Mouse (Mus musculus) thymus, adult 2 months (tissue): ENCODE measurements around the gene Clns1a. TPM values are rescaled to one million over a fixed set of nuclear protein-coding genes. Genes with fewer than 3 reads are reported as not detected.

Source experiments
- DNase-seq: peaks from one replicate; pipeline ENCODE4 v3.0.0; 2021
- H3K27ac ChIP-seq: fragments of 200-500 bp; 2 replicates; pipeline ENCODE4 v1.5.1; 2012; ENCODE audit warnings: low read length, control low read depth; ENCODE audit not compliant: control insufficient read depth, insufficient read depth
- H3K27me3 ChIP-seq: fragments of 200-500 bp; 2 replicates; pipeline ENCODE4 v1.6.1; 2012; ENCODE audit warnings: mild to moderate bottlenecking, low read length, moderate library complexity, mixed read lengths; ENCODE audit not compliant: control insufficient read depth, insufficient read depth
- H3K36me3 ChIP-seq: fragments of 200-500 bp; 2 replicates; pipeline ENCODE4 v1.6.1; 2012; ENCODE audit warnings: mild to moderate bottlenecking, low read length, moderate library complexity; ENCODE audit not compliant: control insufficient read depth, insufficient read depth
- H3K4me1 ChIP-seq: fragments of 200-500 bp; replicated peaks from 2 replicates; pipeline ENCODE4 v1.6.1; 2012; ENCODE audit warnings: low read length; ENCODE audit not compliant: control insufficient read depth, insufficient read depth
- H3K4me3 ChIP-seq: fragments of 200-500 bp; 2 replicates; pipeline ENCODE4 v1.5.1; 2012; ENCODE audit warnings: mild to moderate bottlenecking, low read length, control low read depth, moderate library complexity; ENCODE audit not compliant: control insufficient read depth, insufficient read depth
- CTCF ChIP-seq: fragments of 200-500 bp; IDR thresholded peaks from 2 replicates; pipeline ENCODE4 v1.5.1; 2012; ENCODE audit warnings: mild to moderate bottlenecking, control low read depth, low read length, moderate library complexity, borderline replicate concordance; ENCODE audit not compliant: control insufficient read depth, poor library complexity, insufficient read depth; ENCODE audit errors: extremely low read depth
- POLR2A ChIP-seq: fragments of 200-500 bp; IDR thresholded peaks from 2 replicates; pipeline ENCODE4 v1.6.1; 2012; ENCODE audit warnings: mild to moderate bottlenecking, low read length, control low read depth, moderate library complexity; ENCODE audit not compliant: control insufficient read depth, poor library complexity, insufficient read depth; ENCODE audit errors: extremely low read depth
- WGBS: fragments of 180-500 bp; shearing (Covaris S2); methylation state at CpG from one replicate; pipeline ENCODE4 v1.1.7; 2018; 5-methylcytosine and 5-hydroxymethylcytosine counted together
- polyA plus RNA-seq: library from polyadenylated mRNA; depleted of rRNA; stranded (reverse); fragments of >200 nt; gene quantifications from 2 replicates; pipeline ENCODE4 v1.2.3, GENCODE M21; 2012

Gene Clns1a
- polyA plus RNA-seq, 1 experiment: 63.3 TPM

- H3K27me3 ChIP-seq: no peaks in the 10 kb centered on the region
- WGBS: 55% methylated on average over 6 of the region's 6 CpGs
- peaks cover 53% of the 10 kb centered on the region for H3K36me3 ChIP-seq
- no peak for TF ChIP-seq CTCF
- H3K27ac ChIP-seq: peak overlapping the region; percentile 98
- no peak overlapping the region for H3K4me3 ChIP-seq
- no peak for DNase-seq
- peaks cover 47% of the 10 kb centered on the region for H3K4me1 ChIP-seq
Observed at GRCm38 (mm10) chr7:97725401-97725800, 29.0 kb downstream of the Clns1a start.

- peaks cover 49% of the 10 kb centered on the region for H3K4me1 ChIP-seq
- H3K36me3 ChIP-seq: peaks cover 53% of the 10 kb centered on the region
- DNase-seq: no peak
- no peaks in the 10 kb centered on the region for H3K27me3 ChIP-seq
- TF ChIP-seq CTCF (no peak), POLR2A (no peak)
- 58% methylated on average over 7 of the region's 7 CpGs for WGBS
- peak overlapping the region; percentile 5; the same call in 1 of the 2 replicates for H3K4me3 ChIP-seq
- peak overlapping the region; percentile 98 for H3K27ac ChIP-seq
Observed at GRCm38 (mm10) chr7:97726080-97726479, 29.6 kb downstream of the Clns1a start.

GRCm38 (mm10) chr7:97726778-97727177 lies 30.3 kb downstream of the Clns1a start:
- Histone ChIP-seq H3K36me3 (peaks cover 53% of the 10 kb centered on the region), H3K27ac (peak overlapping the region; percentile 98)
- WGBS: 12% methylated on average over 7 of the region's 7 CpGs

GRCm38 (mm10) chr7:97728666-97729614 lies 32.5 kb downstream of the Clns1a start:
- 57% methylated on average over 14 of the region's 14 CpGs for WGBS
- H3K27me3 ChIP-seq: no peaks in the 10 kb centered on the region
- H3K4me1 ChIP-seq: peaks cover 50% of the 10 kb centered on the region
- H3K36me3 ChIP-seq: peaks cover 52% of the 10 kb centered on the region
- H3K4me3 ChIP-seq: peak overlapping the region; percentile 54
- no peak for DNase-seq
- TF ChIP-seq CTCF: no peak
- TF ChIP-seq POLR2A: no peak
- peak overlapping the region; percentile 99 for H3K27ac ChIP-seq

More at GRCm38 (mm10) chr7:97726778-97727177, 30.3 kb downstream of the Clns1a start:
- Histone ChIP-seq H3K27me3 (no peaks in the 10 kb centered on the region), H3K4me3 (peak overlapping the region; percentile 24; the same call in 1 of the 2 replicates), H3K4me1 (peaks cover 52% of the 10 kb centered on the region)
- TF ChIP-seq CTCF: no peak
- TF ChIP-seq POLR2A: no peak
- DNase-seq: no peak

GRCm38 (mm10) chr7:97730427-97730826 lies 34.0 kb downstream of the Clns1a start:
- WGBS: 41% methylated on average over 3 of the region's 3 CpGs
- no peak for TF ChIP-seq POLR2A
- no peak for TF ChIP-seq CTCF
- DNase-seq: peak; percentile 63
- Histone ChIP-seq H3K4me1 (peaks cover 43% of the 10 kb centered on the region), H3K36me3 (peaks cover 48% of the 10 kb centered on the region), H3K27ac (peak overlapping the region; percentile 99), H3K27me3 (no peaks in the 10 kb centered on the region), H3K4me3 (peak overlapping the region; percentile 12)

GRCm38 (mm10) chr7:97733606-97734005 lies 37.2 kb downstream of the Clns1a start:
- H3K4me3 ChIP-seq: peak overlapping the region; percentile 25
- peak overlapping the region; percentile 95 for H3K27ac ChIP-seq
- WGBS: 58% methylated on average over 5 of the region's 5 CpGs
- H3K27me3 ChIP-seq: no peaks in the 10 kb centered on the region
- H3K4me1 ChIP-seq: peaks cover 26% of the 10 kb centered on the region
- TF ChIP-seq CTCF (no peak), POLR2A (no peak)
- DNase-seq: no peak
- H3K36me3 ChIP-seq: peaks cover 24% of the 10 kb centered on the region
